Mouse (Mus musculus): ENCODE data around the gene Gm21244.
"Not testable (repeated sequence)": the region's sequence is repeated elsewhere in the genome, so short reads cannot be mapped to it uniquely, and the experiment has no call there.

The Gm21244 gene

DNA sequence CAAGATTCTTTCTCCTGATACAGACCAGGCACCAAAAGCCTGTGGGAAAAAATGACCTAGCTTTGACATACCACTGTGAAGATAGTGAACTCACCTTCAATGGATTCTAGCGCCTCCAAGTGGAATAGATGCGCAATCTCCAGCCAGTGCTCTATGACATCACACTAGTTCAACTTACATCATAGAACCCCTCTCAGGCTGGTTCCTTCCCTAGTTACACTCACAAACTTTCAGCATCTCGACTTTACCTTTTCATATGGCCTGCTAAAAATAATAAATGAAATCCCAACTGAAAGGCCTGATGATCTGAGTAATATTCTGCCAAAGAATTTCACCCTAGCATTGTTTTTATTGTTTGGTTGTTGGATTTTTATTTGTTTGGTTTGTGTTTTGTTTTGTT lies at the start of gene Gm21244:
Gene Gm21244, minus strand, starts transcription at position 101 of the 400 bp plus-strand sequence.
- DNase-seq (ENCODE audit: extremely low spot score, low spot score): not testable (repeated sequence)

Measured in neural tube, embryonic 10.5 days (tissue).